Mouse (Mus musculus) forebrain, embryonic 12.5 days (tissue): ENCODE data around the gene Abcc8. TPM values are rescaled to one million over a fixed set of nuclear protein-coding genes. Genes with fewer than 3 reads are reported as not detected.

Experiments used
- ATAC-seq: fragments of 200-750 bp; cut with Nextera tagmentation; 2 replicates; pipeline ENCODE4 v1.8.0; 2017; ENCODE audit warnings: moderate TSS enrichment; ENCODE audit not compliant: low FRiP score
- H3K27ac ChIP-seq: fragments of 300-500 bp; sonication (generic); 2 replicates; pipeline ENCODE4 v1.5.1; 2016; ENCODE audit warnings: mild to moderate bottlenecking
- H3K27me3 ChIP-seq: fragments of 300-500 bp; sonication (generic); 2 replicates; pipeline ENCODE4 v1.6.1; 2016; ENCODE audit warnings: mild to moderate bottlenecking
- H3K36me3 ChIP-seq: fragments of 300-500 bp; sonication (generic); replicated peaks from 2 replicates; pipeline ENCODE4 v1.6.1; 2016; ENCODE audit warnings: mild to moderate bottlenecking
- H3K4me1 ChIP-seq: fragments of 300-500 bp; sonication (generic); 2 replicates; pipeline ENCODE4 v1.6.1; 2016
- H3K4me2 ChIP-seq: fragments of 300-500 bp; sonication (generic); 2 replicates; pipeline ENCODE4 v1.6.1; 2016; ENCODE audit warnings: mild to moderate bottlenecking, moderate library complexity
- H3K4me3 ChIP-seq: fragments of 300-500 bp; sonication (generic); replicated peaks from 2 replicates; pipeline ENCODE4 v1.5.1; 2016; ENCODE audit warnings: mild to moderate bottlenecking
- H3K9ac ChIP-seq: fragments of 300-500 bp; sonication (generic); 2 replicates; pipeline ENCODE4 v1.6.1; 2016; ENCODE audit warnings: mild to moderate bottlenecking
- H3K9me3 ChIP-seq: fragments of 300-500 bp; sonication (generic); 2 replicates; pipeline ENCODE4 v1.6.1; 2016
- WGBS: fragments of 180-500 bp; shearing (Covaris S2); methylation state at CpG from one replicate; pipeline ENCODE4 v1.1.7; 2016; 5-methylcytosine and 5-hydroxymethylcytosine counted together
- polyA plus RNA-seq: library from polyadenylated mRNA; unstranded; fragments of >200 nt; fragmentation: Nextera tagmentation; extraction: Ambion mirVana; gene quantifications from 2 replicates; pipeline ENCODE4 v1.2.1, GENCODE M21; 2016

Abcc8 gene
- polyA plus RNA-seq, 1 experiment from 2014 or later: 1.4 TPM

- Histone ChIP-seq H3K4me3 (no peak overlapping the region), H3K27ac (0 out of 2 replicates have a peak overlapping the region, but pooled peaks have one; percentile 14), H3K4me1 (no peaks in the 10 kb centered on the region), H3K27me3 (no peaks in the 10 kb centered on the region), H3K9ac (no peak overlapping the region), H3K4me2 (no peak overlapping the region), H3K36me3 (peaks cover 85% of the 10 kb centered on the region), H3K9me3 (no peaks in the 10 kb centered on the region)
- no peak for ATAC-seq
- whole genome bisulfite sequencing: 88% methylated on average over 12 of the region's 12 CpGs
Observed at GRCm38 (mm10) chr7:46077675-46078074, 102.2 kb downstream of the Abcc8 start.

GRCm38 (mm10) chr7:46076844-46077243 is 103.0 kb downstream of the Abcc8 start:
- Histone ChIP-seq H3K4me2 (no peak overlapping the region), H3K4me1 (no peaks in the 10 kb centered on the region), H3K9me3 (no peaks in the 10 kb centered on the region), H3K36me3 (peaks cover 84% of the 10 kb centered on the region), H3K27ac (no peak overlapping the region), H3K4me3 (no peak overlapping the region), H3K9ac (no peak overlapping the region), H3K27me3 (no peaks in the 10 kb centered on the region)
- ATAC-seq: no peak
- WGBS: 88% methylated on average over 7 of the region's 7 CpGs

GRCm38 (mm10) chr7:46068831-46069230 is 111.0 kb downstream of the Abcc8 start:
- H3K4me3 ChIP-seq: no peak overlapping the region
- WGBS: 96% methylated on average over 8 of the region's 8 CpGs
- H3K36me3 ChIP-seq: peaks cover 88% of the 10 kb centered on the region

GRCm38 (mm10) chr7:46063296-46063695 is 116.5 kb downstream of the Abcc8 start:
- Histone ChIP-seq H3K4me3 (no peak overlapping the region), H3K36me3 (peaks cover 84% of the 10 kb centered on the region), H3K27me3 (no peaks in the 10 kb centered on the region), H3K9ac (no peak overlapping the region), H3K27ac (no peak overlapping the region), H3K4me2 (no peak overlapping the region), H3K9me3 (no peaks in the 10 kb centered on the region), H3K4me1 (no peaks in the 10 kb centered on the region)
- ATAC-seq: no peak
- WGBS: over 99% methylated on average over 6 of the region's 6 CpGs

More at GRCm38 (mm10) chr7:46068831-46069230, 111.0 kb downstream of the Abcc8 start:
- H3K9me3 ChIP-seq: no peaks in the 10 kb centered on the region
- no peak overlapping the region for H3K27ac ChIP-seq
- no peaks in the 10 kb centered on the region for H3K4me1 ChIP-seq
- H3K9ac ChIP-seq: no peak overlapping the region
- ATAC-seq: no peak
- H3K27me3 ChIP-seq: no peaks in the 10 kb centered on the region
- no peak overlapping the region for H3K4me2 ChIP-seq

GRCm38 (mm10) chr7:46061614-46062013 is 118.2 kb downstream of the Abcc8 start:
- no peaks in the 10 kb centered on the region for H3K4me1 ChIP-seq
- 97% methylated on average over 16 of the region's 16 CpGs for WGBS
- no peak overlapping the region for H3K4me3 ChIP-seq
- no peak overlapping the region for H3K9ac ChIP-seq
- no peak overlapping the region for H3K4me2 ChIP-seq
- H3K27me3 ChIP-seq: no peaks in the 10 kb centered on the region
- peaks cover 80% of the 10 kb centered on the region for H3K36me3 ChIP-seq
- H3K9me3 ChIP-seq: no peaks in the 10 kb centered on the region
- ATAC-seq: no peak
- H3K27ac ChIP-seq: no peak overlapping the region

- no peaks in the 10 kb centered on the region for H3K4me1 ChIP-seq
- H3K9ac ChIP-seq: no peak overlapping the region
- H3K9me3 ChIP-seq: no peaks in the 10 kb centered on the region
- H3K4me2 ChIP-seq: no peak overlapping the region
- WGBS: 95% methylated on average over 8 of the region's 8 CpGs
- H3K27me3 ChIP-seq: no peaks in the 10 kb centered on the region
- H3K27ac ChIP-seq: no peak overlapping the region
- H3K4me3 ChIP-seq: no peak overlapping the region
- ATAC-seq: no peak
- H3K36me3 ChIP-seq: peaks cover 80% of the 10 kb centered on the region
Observed at GRCm38 (mm10) chr7:46060688-46061087, 119.1 kb downstream of the Abcc8 start.

GRCm38 (mm10) chr7:46058882-46059281 is 121.0 kb downstream of the Abcc8 start:
- H3K27me3 ChIP-seq: no peaks in the 10 kb centered on the region
- no peaks in the 10 kb centered on the region for H3K4me1 ChIP-seq
- no peaks in the 10 kb centered on the region for H3K9me3 ChIP-seq
- peaks cover 85% of the 10 kb centered on the region for H3K36me3 ChIP-seq
- H3K4me2 ChIP-seq: no peak overlapping the region
- no peak overlapping the region for H3K9ac ChIP-seq
- no peak overlapping the region for H3K4me3 ChIP-seq
- WGBS: 95% methylated on average over 11 of the region's 11 CpGs
- no peak for ATAC-seq
- no peak overlapping the region for H3K27ac ChIP-seq

Other genes with a start within 250 kb of the Abcc8 start
- gene Abcc6, start 149.7 kb downstream of the Abcc8 start, polyA plus RNA-seq: 0.10 and 0.18 TPM in 2 replicates
- 32.8 and 33.2 TPM in 2 replicates for gene Nomo1, start 146.3 kb downstream of the Abcc8 start, polyA plus RNA-seq
- gene Kcnj11, start 79.3 kb downstream of the Abcc8 start, polyA plus RNA-seq: 0.46 and 0.81 TPM in 2 replicates
- 2.5 and 2.9 TPM in 2 replicates for gene Ush1c, start 58.5 kb upstream of the Abcc8 start, polyA plus RNA-seq
- 0.17 TPM in 1 of 2 replicates, not detected in the other for gene Otog, start 61.0 kb upstream of the Abcc8 start, polyA plus RNA-seq
- 0.33 TPM in 1 of 2 replicates, not detected in the other for gene Myod1, start 196.4 kb upstream of the Abcc8 start, polyA plus RNA-seq
- gene Kcnc1, start 216.5 kb upstream of the Abcc8 start, polyA plus RNA-seq: 4.8 and 4.9 TPM in 2 replicates